Mouse (Mus musculus): ENCODE results near the gene Lhfpl3.
"Not testable (repeated sequence)": the region's sequence is repeated elsewhere in the genome, so short reads cannot be mapped to it uniquely, and the experiment has no call there.

Lhfpl3 gene

DNA sequence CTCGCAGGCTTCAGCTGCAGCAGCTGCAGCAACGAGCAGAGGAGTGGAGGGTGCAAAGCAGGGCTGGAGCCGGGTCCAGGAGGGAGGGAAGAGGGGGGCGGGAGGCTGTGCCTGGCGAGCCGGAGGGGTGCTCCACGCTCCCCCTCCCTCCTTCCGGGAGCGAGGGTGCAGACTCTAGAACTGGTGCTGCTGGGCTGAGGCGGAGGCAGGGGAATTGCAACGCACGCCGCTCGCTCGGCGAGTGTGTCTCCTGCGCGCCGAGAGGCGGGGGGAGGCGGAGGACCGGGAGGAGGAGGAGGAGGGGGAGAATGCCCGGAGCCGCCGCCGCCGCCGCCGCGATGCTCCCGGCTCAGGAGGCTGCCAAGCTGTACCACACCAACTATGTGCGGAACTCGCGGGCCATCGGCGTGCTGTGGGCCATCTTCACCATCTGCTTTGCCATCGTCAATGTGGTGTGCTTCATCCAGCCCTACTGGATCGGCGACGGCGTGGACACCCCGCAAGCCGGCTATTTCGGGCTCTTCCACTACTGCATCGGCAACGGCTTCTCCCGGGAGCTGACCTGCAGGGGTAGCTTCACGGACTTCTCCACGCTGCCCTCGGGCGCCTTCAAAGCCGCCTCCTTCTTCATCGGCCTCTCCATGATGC, at the start of gene Lhfpl3:
Lhfpl3 (plus strand) TSS at position 175 of the 648 bp plus-strand sequence.
- DNase-seq (ENCODE audit: extremely low read depth, insufficient read length, low spot score), result no peak

DNA sequence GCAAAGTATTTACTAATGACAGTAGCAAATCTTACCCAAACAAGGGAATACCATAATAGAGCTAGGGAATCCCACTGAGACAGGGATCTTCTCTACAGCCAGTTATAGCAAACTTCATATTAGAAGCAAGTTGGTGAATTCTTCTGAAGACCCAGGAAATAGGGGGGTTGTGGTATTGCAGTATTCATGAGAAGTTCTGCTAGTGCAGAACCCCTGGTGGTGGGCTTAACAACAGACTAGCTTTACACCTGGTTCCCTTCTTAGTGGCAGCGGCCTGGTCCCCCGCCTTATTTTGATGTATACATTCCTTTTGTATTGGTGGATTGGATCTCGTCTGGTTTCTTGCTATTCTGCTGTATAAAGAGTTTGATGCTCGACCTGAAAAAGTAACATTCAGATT, 39.6 kb upstream of the Lhfpl3 start:
- not testable (repeated sequence) for DNase-seq (ENCODE audit: extremely low read depth, insufficient read length, low spot score)

GRCm38 (mm10) chr5:22745529-22745884, 352 bp upstream of the Lhfpl3 start:
- DNase-seq (ENCODE audit: extremely low read depth, insufficient read length, low spot score), result no peak

- DNase-seq (ENCODE audit: extremely low read depth, insufficient read length, low spot score), result peak; percentile 4
Observed at GRCm38 (mm10) chr5:22746533-22747021, 718 bp downstream of the Lhfpl3 start.

GRCm38 (mm10) chr5:22747305-22747704, 1.4 kb downstream of the Lhfpl3 start:
- DNase-seq (ENCODE audit: extremely low read depth, insufficient read length, low spot score), result no peak

DNA sequence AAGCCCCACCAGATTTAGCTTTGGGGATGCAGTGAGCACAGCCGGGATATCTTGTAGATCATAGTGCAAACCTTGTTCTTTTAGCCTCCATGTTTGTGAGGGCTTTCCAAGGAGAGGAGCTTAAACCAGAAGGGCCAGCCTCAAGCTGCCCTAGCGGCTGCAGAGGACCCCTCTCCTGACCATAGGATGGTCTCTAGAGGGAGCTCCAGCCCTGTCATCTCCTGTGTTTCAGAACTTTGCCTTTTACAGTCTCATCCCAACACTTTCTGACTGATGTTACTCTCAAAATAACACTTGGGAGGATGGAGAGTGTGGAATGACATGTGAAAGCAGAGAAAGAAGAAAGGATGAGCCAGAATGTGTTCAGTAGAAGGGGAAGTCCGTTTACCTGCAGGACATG, 11.4 kb downstream of the Lhfpl3 start:
- DNase-seq (ENCODE audit: extremely low read depth, insufficient read length, low spot score), result no peak

DNA sequence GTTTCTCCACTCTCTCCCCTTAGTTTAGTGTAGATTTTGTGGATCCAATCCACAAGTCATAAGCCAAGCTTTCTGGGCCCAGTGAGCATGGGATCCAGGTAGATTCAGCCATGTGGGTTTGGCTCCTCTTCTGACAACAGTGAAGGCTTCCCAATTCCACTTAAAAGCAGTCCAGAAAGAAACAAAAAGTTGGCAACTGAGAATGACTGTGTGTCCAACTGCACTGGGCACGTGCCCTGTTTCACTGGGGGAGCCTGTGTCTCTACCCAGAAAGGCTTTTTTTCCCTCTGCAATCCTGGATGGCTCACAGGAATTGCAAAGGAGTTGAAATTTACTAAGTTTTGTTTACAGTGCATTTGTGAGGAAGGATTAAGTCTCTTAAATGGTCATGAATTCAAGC, 24.9 kb downstream of the Lhfpl3 start:
- DNase-seq (ENCODE audit: extremely low read depth, insufficient read length, low spot score), result no peak

GRCm38 (mm10) chr5:22795361-22795760, 49.5 kb downstream of the Lhfpl3 start:
- no peak for DNase-seq (ENCODE audit: extremely low read depth, insufficient read length, low spot score)

- no peak for DNase-seq (ENCODE audit: extremely low read depth, insufficient read length, low spot score)
Observed at GRCm38 (mm10) chr5:22813426-22813825, 67.6 kb downstream of the Lhfpl3 start.

DNA sequence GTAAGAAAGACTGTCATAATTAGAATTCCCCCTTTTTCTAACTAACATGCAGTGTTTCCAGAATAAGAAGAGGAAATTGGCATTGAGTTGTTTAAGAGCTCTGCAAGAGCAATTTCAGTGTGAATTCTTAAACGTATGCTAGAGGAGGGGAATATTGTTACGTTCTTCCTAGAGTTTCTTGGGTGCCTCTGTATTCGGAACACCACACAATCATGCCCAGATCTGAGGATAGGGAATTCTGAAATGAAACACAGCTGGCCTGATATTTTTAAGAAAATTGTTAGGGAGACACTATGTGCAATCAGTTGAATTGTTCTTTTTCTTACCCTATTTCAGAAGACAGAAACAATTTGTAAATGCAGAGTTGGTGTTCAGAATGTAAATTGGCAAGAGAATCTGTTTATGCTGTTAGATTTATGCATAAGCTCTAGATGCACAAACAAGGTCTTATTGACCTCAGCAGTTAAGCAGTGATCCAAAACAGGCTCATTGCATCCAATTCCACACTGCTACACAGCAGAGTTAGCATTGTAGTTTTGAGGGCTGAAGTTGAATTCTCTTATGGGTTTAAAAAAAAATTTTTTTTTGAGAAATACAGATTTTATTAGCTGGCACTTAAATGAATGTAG, 84.1 kb downstream of the Lhfpl3 start:
- DNase-seq (ENCODE audit: extremely low read depth, insufficient read length, low spot score), result no peak

GRCm38 (mm10) chr5:22851572-22851971, 105.7 kb downstream of the Lhfpl3 start:
- no peak for DNase-seq (ENCODE audit: extremely low read depth, insufficient read length, low spot score)

DNA sequence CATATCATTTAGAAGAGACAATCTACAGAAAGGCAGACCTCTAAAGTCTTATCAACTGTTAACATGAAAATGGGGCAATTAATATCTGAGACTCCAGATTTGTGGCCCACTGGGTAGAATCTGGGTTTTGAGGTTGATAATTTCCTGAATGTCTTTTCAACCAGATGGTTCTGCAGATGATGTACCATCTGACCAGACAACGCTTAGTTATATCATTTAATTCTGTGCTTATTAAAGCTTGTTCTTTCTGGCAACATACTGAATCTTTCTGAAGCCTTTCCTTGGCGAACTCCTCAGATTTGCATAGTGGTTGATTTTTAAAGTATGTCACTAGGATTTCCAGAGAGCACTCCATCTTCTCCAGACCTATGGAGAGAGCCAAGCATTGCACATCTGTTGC, 107.6 kb downstream of the Lhfpl3 start:
- no peak for DNase-seq (ENCODE audit: extremely low read depth, insufficient read length, low spot score)

DNA sequence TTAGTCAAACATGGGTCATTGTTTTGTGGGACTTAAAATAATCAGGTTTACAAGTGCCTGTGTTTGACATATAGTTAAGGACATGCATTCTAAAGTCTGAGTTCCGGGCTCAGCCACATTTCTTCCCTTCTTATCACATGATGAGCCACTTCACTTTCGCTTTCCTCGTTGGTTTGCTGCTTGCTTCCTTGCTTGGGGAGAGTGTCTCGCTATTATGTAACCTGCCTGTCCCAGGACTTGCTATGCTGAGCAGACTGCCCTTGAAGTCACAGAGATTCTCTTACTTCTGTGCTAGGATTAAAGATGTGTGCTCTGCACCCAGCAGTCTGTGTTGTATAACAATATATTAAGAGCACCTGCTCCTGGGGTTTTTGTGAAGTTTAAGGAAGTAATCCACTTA, 110.6 kb downstream of the Lhfpl3 start:
- DNase-seq (ENCODE audit: extremely low read depth, insufficient read length, low spot score), result no peak

DNA sequence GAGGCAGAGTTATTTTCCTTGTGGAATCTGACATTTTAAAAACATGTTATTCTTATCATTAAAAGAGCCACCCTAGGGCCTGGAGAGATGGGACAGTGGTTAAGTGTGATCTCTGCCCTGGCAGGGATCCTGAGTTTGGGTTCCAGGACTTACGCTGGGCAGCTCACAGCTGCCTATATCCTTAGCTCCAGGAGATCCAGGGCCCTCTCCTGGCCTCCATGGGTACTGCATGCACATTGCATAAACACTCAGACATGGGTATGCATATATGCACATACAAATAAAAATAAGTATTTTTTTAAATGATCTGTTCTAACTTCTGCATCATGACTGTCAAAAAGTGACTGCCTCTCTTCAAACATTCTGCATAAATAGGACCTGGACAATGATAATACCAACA, 115.5 kb downstream of the Lhfpl3 start:
- DNase-seq (ENCODE audit: extremely low read depth, insufficient read length, low spot score), result no peak

- no peak for DNase-seq (ENCODE audit: extremely low read depth, insufficient read length, low spot score)
Observed at GRCm38 (mm10) chr5:22869031-22869430, 123.2 kb downstream of the Lhfpl3 start.

DNA sequence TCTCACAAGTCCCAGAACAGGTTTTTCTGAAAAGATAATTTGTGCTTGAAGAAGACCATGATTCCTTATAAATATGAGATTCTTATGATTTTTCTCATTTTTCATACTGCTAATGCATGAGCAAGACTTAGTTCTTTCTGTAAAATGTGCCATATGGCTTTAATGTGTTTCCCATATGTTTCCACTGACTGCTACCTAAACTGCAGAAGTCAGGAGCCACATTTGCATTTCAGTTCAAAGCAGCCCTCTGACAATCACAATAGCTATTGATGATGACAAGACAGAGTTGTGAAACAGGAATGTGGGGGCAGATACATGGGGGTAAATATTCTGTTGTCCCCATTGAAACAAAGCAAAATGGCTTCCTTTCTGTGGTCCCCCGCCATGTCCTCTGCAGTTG, 126.6 kb downstream of the Lhfpl3 start:
- DNase-seq (ENCODE audit: extremely low read depth, insufficient read length, low spot score), result no peak

GRCm38 (mm10) chr5:22888345-22888744, 142.5 kb downstream of the Lhfpl3 start:
- no peak for DNase-seq (ENCODE audit: extremely low read depth, insufficient read length, low spot score)

DNA sequence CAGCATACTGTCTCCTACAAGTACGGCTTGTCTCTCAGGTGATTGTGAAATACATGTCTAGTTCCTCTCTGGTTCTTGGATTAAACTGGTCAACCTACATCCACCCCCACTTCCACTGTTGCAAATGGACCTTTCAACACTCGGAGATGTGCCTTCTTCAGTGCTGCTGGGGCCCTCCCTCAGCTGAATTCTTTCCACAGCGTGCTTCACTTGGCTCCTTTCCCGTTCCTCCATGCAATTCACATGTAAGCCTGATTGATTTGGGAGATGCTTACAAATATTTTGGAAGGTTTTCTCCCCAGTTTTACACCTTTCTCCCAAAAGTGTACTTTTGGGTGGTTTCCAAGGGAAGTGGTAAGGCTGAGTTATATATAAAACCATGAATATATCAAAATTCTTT, 143.6 kb downstream of the Lhfpl3 start:
- no peak for DNase-seq (ENCODE audit: extremely low read depth, insufficient read length, low spot score)

DNA sequence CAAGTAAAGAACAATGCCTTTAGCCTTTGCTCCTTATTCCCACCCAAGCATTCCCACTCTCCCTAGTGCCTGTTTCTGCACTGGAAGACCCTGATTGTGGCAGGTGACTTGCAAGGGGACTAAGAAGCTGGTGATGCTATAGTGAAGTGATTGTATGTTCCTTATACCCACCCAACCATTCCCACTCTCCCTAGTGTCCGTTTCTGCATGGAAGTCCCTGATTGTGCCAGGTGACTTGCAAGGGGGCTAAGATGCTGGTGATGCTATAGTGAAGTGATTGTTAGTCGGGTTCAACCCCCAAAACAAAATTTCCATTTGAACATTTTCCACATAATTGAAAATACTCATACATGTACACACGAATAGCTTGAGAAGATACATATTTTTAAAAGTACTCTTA, 151.4 kb downstream of the Lhfpl3 start:
- no peak for DNase-seq (ENCODE audit: extremely low read depth, insufficient read length, low spot score)

GRCm38 (mm10) chr5:22897656-22898289, 151.9 kb downstream of the Lhfpl3 start:
- DNase-seq (ENCODE audit: extremely low read depth, insufficient read length, low spot score), result no peak

- no peak for DNase-seq (ENCODE audit: extremely low read depth, insufficient read length, low spot score)
Observed at GRCm38 (mm10) chr5:22898593-22898992, 152.7 kb downstream of the Lhfpl3 start.

DNA sequence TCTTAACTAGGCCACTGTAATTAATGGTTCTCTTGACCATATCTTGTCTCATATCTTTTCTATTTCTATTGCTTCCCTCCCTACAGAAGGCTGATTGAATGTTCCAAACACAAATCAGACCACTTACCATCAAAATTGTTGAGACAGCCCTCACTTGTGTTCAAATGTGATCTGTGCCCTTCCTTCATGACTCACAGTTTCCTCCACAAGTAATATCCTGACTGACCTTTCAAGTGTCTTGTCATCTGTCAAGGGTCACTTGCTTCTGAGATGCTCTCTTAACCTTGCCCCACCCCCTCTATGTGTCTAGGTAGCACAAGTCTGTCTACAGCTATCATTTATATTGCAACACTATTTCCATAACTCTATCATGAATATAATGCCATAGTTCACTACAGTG, 154.1 kb downstream of the Lhfpl3 start:
- DNase-seq (ENCODE audit: extremely low read depth, insufficient read length, low spot score), result no peak
